Mouse (Mus musculus) CH12.LX (cell line): ENCODE data around the gene Habp4. TPM values are rescaled to one million over a fixed set of nuclear protein-coding genes. Genes with fewer than 3 reads are reported as not detected.

Experiments
- DNase-seq: peaks from one replicate; pipeline ENCODE4 v3.0.0-alpha.2; 2013; ENCODE audit errors: extremely low read depth
- H3K27ac ChIP-seq: 2 replicates; pipeline ENCODE4 v1.5.1; 2012; ENCODE audit warnings: low read depth, mild to moderate bottlenecking, control low read depth, moderate library complexity; ENCODE audit not compliant: insufficient read depth
- H3K27me3 ChIP-seq: replicated peaks from 2 replicates; pipeline ENCODE3; 2012; ENCODE audit warnings: inconsistent platforms
- H3K36me3 ChIP-seq, 2 experiments: replicated peaks in 1 of 2; 2 replicates each; pipeline versions ENCODE3 to v1.6.1; 2012; ENCODE audit warnings: inconsistent platforms in 1 of 2, low read length in 1 of 2, mild to moderate bottlenecking in 1 of 2, mixed read lengths in 1 of 2, moderate library complexity in 1 of 2; ENCODE audit not compliant: control insufficient read depth in 1 of 2, insufficient read depth in 1 of 2
- H3K4me1 ChIP-seq, 2 experiments: 2 replicates each; pipeline ENCODE4 v1.6.1; 2012; ENCODE audit warnings: inconsistent platforms in 1 of 2, moderate library complexity in 1 of 2; ENCODE audit not compliant: insufficient read depth in 2 of 2, control insufficient read depth in 1 of 2
- H3K4me2 ChIP-seq: 2 replicates; pipeline ENCODE4 v1.6.1; 2012; ENCODE audit warnings: low read depth, mild to moderate bottlenecking, control low read depth; ENCODE audit not compliant: poor library complexity, insufficient read depth, severe bottlenecking
- H3K4me3 ChIP-seq, 3 experiments: fragments of 150-350 bp in 1 of 3; sonication (generic) in 1 of 3; replicated peaks in 1 of 3; 2 replicates each; pipeline versions ENCODE3 to v1.5.1; 2011 to 2012; ENCODE audit warnings: low read depth in 2 of 3, low read length in 2 of 3, mild to moderate bottlenecking in 2 of 3, moderate library complexity in 2 of 3, control low read depth in 1 of 3, improper control_type of control experiment in 1 of 3, inconsistent platforms in 1 of 3, mixed read lengths in 1 of 3; ENCODE audit not compliant: poor library complexity in 1 of 3
- H3K79me2 ChIP-seq: replicated peaks from 2 replicates; pipeline ENCODE4 v1.6.1; 2012; ENCODE audit warnings: mild to moderate bottlenecking, moderate library complexity; ENCODE audit not compliant: control insufficient read depth, poor library complexity, insufficient read depth, severe bottlenecking; ENCODE audit errors: extremely low read depth
- H3K9ac ChIP-seq: 2 replicates; pipeline ENCODE4 v1.6.1; 2012; ENCODE audit warnings: low read depth, mild to moderate bottlenecking, control low read depth, moderate library complexity; ENCODE audit not compliant: insufficient read depth
- H3K9me3 ChIP-seq: replicated peaks from 2 replicates; pipeline ENCODE3; 2012; ENCODE audit warnings: low read length, inconsistent platforms, mixed read lengths
- BHLHE40 ChIP-seq: IDR thresholded peaks from 2 replicates; pipeline ENCODE4 v1.6.1; 2011; ENCODE audit warnings: mild to moderate bottlenecking, low read depth, low read length, improper control_type of control experiment
- CHD1 ChIP-seq: IDR thresholded peaks from 2 replicates; pipeline ENCODE4 v1.6.1; 2012; ENCODE audit warnings: low read depth, low read length, improper control_type of control experiment, inconsistent platforms
- CHD2 ChIP-seq: IDR thresholded peaks from 2 replicates; pipeline ENCODE4 v1.6.1; 2011; ENCODE audit warnings: low read length, improper control_type of control experiment
- CTCF ChIP-seq, 2 experiments: IDR thresholded peaks in 1 of 2; conservative IDR thresholded peaks in 1 of 2; 2 replicates each; pipeline ENCODE4 v1.5.1; 2011 to 2012; ENCODE audit warnings: low read depth in 2 of 2, low read length in 2 of 2, improper control_type of control experiment in 1 of 2, inconsistent platforms in 1 of 2, mild to moderate bottlenecking in 1 of 2, moderate library complexity in 1 of 2
- E2F4 ChIP-seq: IDR thresholded peaks from 2 replicates; pipeline ENCODE4 v1.6.1; 2011; ENCODE audit warnings: low read depth, low read length, improper control_type of control experiment; ENCODE audit not compliant: insufficient replicate concordance
- ELF1 ChIP-seq: IDR thresholded peaks from 2 replicates; pipeline ENCODE4 v1.6.1; 2014; ENCODE audit warnings: low read depth, mild to moderate bottlenecking, inconsistent platforms, low read length, improper control_type of control experiment
- EP300 ChIP-seq: IDR thresholded peaks from 2 replicates; pipeline ENCODE4 v1.6.1; 2011; ENCODE audit warnings: low read length, improper control_type of control experiment
- ETS1 ChIP-seq: conservative IDR thresholded peaks from 2 replicates; pipeline ENCODE4 v1.6.1; 2012; ENCODE audit warnings: low read depth, mild to moderate bottlenecking, inconsistent platforms, low read length, improper control_type of control experiment, moderate library complexity
- GABPA ChIP-seq: IDR thresholded peaks from 2 replicates; pipeline ENCODE4 v1.6.1; 2012; ENCODE audit warnings: low read depth, low read length, improper control_type of control experiment, inconsistent platforms; ENCODE audit not compliant: insufficient replicate concordance
- HCFC1 ChIP-seq: IDR thresholded peaks from 2 replicates; pipeline ENCODE4 v1.6.1; 2012; ENCODE audit warnings: low read depth, mild to moderate bottlenecking, inconsistent platforms, low read length, improper control_type of control experiment
- IRF4 ChIP-seq: IDR thresholded peaks from 2 replicates; pipeline ENCODE4 v1.6.1; 2014; ENCODE audit warnings: low read depth, mild to moderate bottlenecking, inconsistent platforms, low read length, improper control_type of control experiment
- JUN ChIP-seq: IDR thresholded peaks from 2 replicates; pipeline ENCODE4 v1.6.1; 2011; ENCODE audit warnings: low read depth, mild to moderate bottlenecking, low read length, improper control_type of control experiment, moderate library complexity; ENCODE audit not compliant: insufficient read depth
- JUND ChIP-seq: conservative IDR thresholded peaks from 2 replicates; pipeline ENCODE4 v1.6.1; 2011; ENCODE audit warnings: low read depth, low read length, improper control_type of control experiment
- KAT2A ChIP-seq: IDR thresholded peaks from 2 replicates; pipeline ENCODE4 v1.6.1; 2012; ENCODE audit warnings: low read length, improper control_type of control experiment, inconsistent platforms; ENCODE audit not compliant: insufficient replicate concordance
- MAFK ChIP-seq: IDR thresholded peaks from 2 replicates; pipeline ENCODE4 v1.6.1; 2011; ENCODE audit warnings: low read length, improper control_type of control experiment; ENCODE audit not compliant: insufficient replicate concordance
- MAX ChIP-seq: IDR thresholded peaks from 2 replicates; pipeline ENCODE4 v1.6.1; 2011; ENCODE audit warnings: low read length, improper control_type of control experiment
- MAZ ChIP-seq: IDR thresholded peaks from 2 replicates; pipeline ENCODE4 v1.6.1; 2012; ENCODE audit warnings: low read depth, mild to moderate bottlenecking, inconsistent platforms, low read length, improper control_type of control experiment, moderate library complexity
- MEF2A ChIP-seq: IDR thresholded peaks from 2 replicates; pipeline ENCODE4 v1.6.1; 2014; ENCODE audit warnings: low read depth, mild to moderate bottlenecking, inconsistent platforms, low read length, improper control_type of control experiment, borderline replicate concordance
- MXI1 ChIP-seq: IDR thresholded peaks from 2 replicates; pipeline ENCODE4 v1.6.1; 2011; ENCODE audit warnings: mild to moderate bottlenecking, low read depth, low read length, improper control_type of control experiment
- MYC ChIP-seq: IDR thresholded peaks from 2 replicates; pipeline ENCODE4 v1.6.1; 2011; ENCODE audit warnings: low read depth, mild to moderate bottlenecking, improper control_type of control experiment, low read length
- NELFE ChIP-seq: IDR thresholded peaks from 2 replicates; pipeline ENCODE4 v1.6.1; 2011; ENCODE audit warnings: low read depth, low read length, improper control_type of control experiment
- NRF1 ChIP-seq: IDR thresholded peaks from 2 replicates; pipeline ENCODE4 v1.6.1; 2014; ENCODE audit warnings: low read depth, mild to moderate bottlenecking, inconsistent platforms, low read length, improper control_type of control experiment, moderate library complexity
- PAX5 ChIP-seq: IDR thresholded peaks from 2 replicates; pipeline ENCODE4 v1.6.1; 2012; ENCODE audit warnings: low read length, inconsistent platforms, mixed read lengths
- POLR2A ChIP-seq: IDR thresholded peaks from 2 replicates; pipeline ENCODE4 v1.6.1; 2011; ENCODE audit warnings: low read depth, mild to moderate bottlenecking, improper control_type of control experiment, low read length
- POLR2AphosphoS2 ChIP-seq: IDR thresholded peaks from 2 replicates; pipeline ENCODE4 v1.6.1; 2011; ENCODE audit warnings: low read depth, low read length, improper control_type of control experiment
- RAD21 ChIP-seq: IDR thresholded peaks from 2 replicates; pipeline ENCODE4 v1.6.1; 2011; ENCODE audit warnings: low read depth, mild to moderate bottlenecking, low read length, improper control_type of control experiment, moderate library complexity
- RCOR1 ChIP-seq: conservative IDR thresholded peaks from 2 replicates; pipeline ENCODE4 v1.6.1; 2012; ENCODE audit warnings: low read depth, mild to moderate bottlenecking, inconsistent platforms, low read length, improper control_type of control experiment
- SIN3A ChIP-seq: IDR thresholded peaks from 2 replicates; pipeline ENCODE4 v1.6.1; 2012; ENCODE audit warnings: low read length, improper control_type of control experiment, inconsistent platforms
- SMC3 ChIP-seq: IDR thresholded peaks from 2 replicates; pipeline ENCODE4 v1.6.1; 2011; ENCODE audit warnings: low read depth, low read length, improper control_type of control experiment
- TBP ChIP-seq: conservative IDR thresholded peaks from 2 replicates; pipeline ENCODE4 v1.6.1; 2011; ENCODE audit warnings: low read depth, low read length, improper control_type of control experiment
- TCF12 ChIP-seq: IDR thresholded peaks from 2 replicates; pipeline ENCODE4 v1.6.1; 2014; ENCODE audit warnings: low read depth, mild to moderate bottlenecking, inconsistent platforms, low read length, improper control_type of control experiment
- UBTF ChIP-seq: IDR thresholded peaks from 2 replicates; pipeline ENCODE4 v1.6.1; 2012; ENCODE audit warnings: low read depth, mild to moderate bottlenecking, inconsistent platforms, low read length, improper control_type of control experiment, moderate library complexity
- USF1 ChIP-seq: IDR thresholded peaks from 2 replicates; pipeline ENCODE4 v1.6.1; 2014; ENCODE audit warnings: low read depth, mild to moderate bottlenecking, inconsistent platforms, low read length, improper control_type of control experiment
- USF2 ChIP-seq: conservative IDR thresholded peaks from 2 replicates; pipeline ENCODE4 v1.6.1; 2011; ENCODE audit warnings: low read depth, low read length, improper control_type of control experiment
- ZC3H11A ChIP-seq: IDR thresholded peaks from 2 replicates; pipeline ENCODE4 v1.6.1; 2012; ENCODE audit warnings: low read depth, mild to moderate bottlenecking, inconsistent platforms, low read length, improper control_type of control experiment
- ZKSCAN1 ChIP-seq: IDR thresholded peaks from 2 replicates; pipeline ENCODE4 v1.6.1; 2012; ENCODE audit warnings: low read depth, inconsistent platforms, low read length, improper control_type of control experiment, borderline replicate concordance
- ZMIZ1 ChIP-seq: IDR thresholded peaks from 2 replicates; pipeline ENCODE4 v1.6.1; 2012; ENCODE audit warnings: low read depth, mild to moderate bottlenecking, inconsistent platforms, low read length, improper control_type of control experiment
- ZNF384 ChIP-seq: IDR thresholded peaks from 2 replicates; pipeline ENCODE4 v1.6.1; 2012; ENCODE audit warnings: low read depth, low read length, improper control_type of control experiment, inconsistent platforms
- dilution Hi-C: fragments of 300-500 bp; cut with MboI; formaldehyde crosslinking; loops from 2 replicates; pipeline ENCODE4 v1.14.3; 2020; ENCODE audit warnings: low sequenced_read_pairs; ENCODE audit not compliant: extremely low pct_unique_long_range_greater_than_20kb, extremely low pct_ligation_motif_present
- in situ Hi-C: fragments of 300-500 bp; cut with MboI; formaldehyde crosslinking; loops from 3 replicates; pipeline ENCODE4 v1.14.3; 2019; ENCODE audit warnings: low sequenced_read_pairs, low pct_ligation_motif_present, low pct_unique_long_range_greater_than_20kb, mixed read lengths
- polyA plus RNA-seq: library from polyadenylated mRNA; unstranded; fragments of >175 nt; gene quantifications from 2 replicates; pipeline ENCODE4 v1.2.1, GENCODE M21; 2012; ENCODE audit warnings: low read depth; ENCODE audit not compliant: insufficient read length
- total RNA-seq, 2 experiments: library from RNA; depleted of rRNA; stranded (reverse); fragments of 300-350 nt in 1 of 2; fragments of >200 nt in 1 of 2; gene quantifications; 2 replicates each; pipeline ENCODE4 v1.2.3; 2012 to 2014

Gene Habp4
- total and polyA plus RNA-seq, 3 experiments = 3.3 to 3.5 (median 3.3) TPM

- dilution Hi-C loops = no loop called here
- Histone ChIP-seq H3K4me3 (peak overlapping the region; percentile 94 to 98 (median 97)), H3K79me2 (peaks cover 49% of the 10 kb centered on the region), H3K27me3 (peaks cover 14% of the 10 kb centered on the region), H3K9me3 (no peaks in the 10 kb centered on the region), H3K27ac (peak overlapping the region; percentile 75), H3K9ac (peak overlapping the region; percentile 69)
- peak; percentile 76 for DNase-seq
- TF ChIP-seq USF1 (peak; percentile 91), NRF1 (peak; percentile 16; the same call in 1 of the 2 replicates), MAZ (peak; percentile 75), USF2 (peak; percentile 84), E2F4 (peak; percentile 83; the same call in 1 of the 2 replicates), SMC3 (no peak), TCF12 (0 out of 2 replicates have a peak, but pooled peaks have one; percentile 41), ELF1 (peak; percentile 59), EP300 (no peak), JUND (no peak), MEF2A (peak; percentile 18; the same call in 1 of the 2 replicates), CTCF (conservative IDR thresholded peaks at IDR 0.05 in 1 of 2, IDR thresholded peaks at IDR 0.05 in 1 of 2; ENCODE audit: low read depth in 2 of 2, low read length in 2 of 2) (no peak), RCOR1 (no peak), PAX5 (no peak), MXI1 (peak; percentile 92), MAFK (no peak), IRF4 (no peak; the same call in 1 of the 2 replicates), ETS1 (no peak), HCFC1 (peak; percentile 80), BHLHE40 (peak; percentile 82), ZNF384 (no peak), CHD2 (no peak), RAD21 (no peak), GABPA (no peak), CHD1 (no peak), JUN (no peak), NELFE (peak; percentile 48; the same call in 1 of the 2 replicates), ZC3H11A (no peak), MYC (no peak), MAX (peak; percentile 89), KAT2A (peak; percentile 66; the same call in 1 of the 2 replicates), ZKSCAN1 (no peak), POLR2AphosphoS2 (no peak), UBTF (no peak), SIN3A (peak; percentile 94), TBP (no peak), ZMIZ1 (peak; percentile 74), POLR2A (peak; percentile 69)
- TF ChIP-seq, all 38 proteins: peak for 17
- no peak overlapping the region; the same call in 1 of the 2 replicates for H3K4me2 ChIP-seq
- peaks cover 0 to 8% of the 10 kb centered on the region in 2 experiments for H3K36me3 ChIP-seq
- in situ Hi-C loops = no loop called here
- H3K4me1 ChIP-seq = peaks cover 5 to 30% of the 10 kb centered on the region in 2 experiments
Observed at GRCm38 (mm10) chr13:64152241-64152669, 9.4 kb upstream of the Habp4 start.
